Mouse (Mus musculus): ENCODE data around the gene Rbl2.

- peak; percentile 27 to 55 (median 35); a peak in 4 of 6 replicates for TF ChIP-seq CTCF (IDR thresholded peaks at IDR 0.05 in 2 of 3, conservative IDR thresholded peaks at IDR 0.05 in 1 of 3; ENCODE audit: control insufficient read depth in 1 of 3, insufficient read depth in 1 of 3, low read depth in 2 of 3, low read length in 3 of 3, poor library complexity in 1 of 3, severe bottlenecking in 1 of 3)
- TF ChIP-seq UBTF (IDR thresholded peaks at IDR 0.05; ENCODE audit: borderline replicate concordance, insufficient read depth, low read depth, low read length), result no peak
- TF ChIP-seq GATA1 (IDR thresholded peaks at IDR 0.05; ENCODE audit: low read depth, low read length), result no peak
- TF ChIP-seq POLR2A (IDR thresholded peaks at IDR 0.05; ENCODE audit: control insufficient read depth in 1 of 2, insufficient read depth in 1 of 2, low read depth in 1 of 2, low read length in 2 of 2, poor library complexity in 1 of 2), result no peak
- no peak for TF ChIP-seq MXI1 (IDR thresholded peaks at IDR 0.05; ENCODE audit: low read depth, low read length)
- no peak for TF ChIP-seq ZC3H11A (IDR thresholded peaks at IDR 0.05; ENCODE audit: low read depth, low read length)
- TF ChIP-seq MAX (IDR thresholded peaks at IDR 0.05; ENCODE audit: low read length), result no peak
- TF ChIP-seq GABPA (IDR thresholded peaks at IDR 0.05; ENCODE audit: low read depth, low read length), result no peak
- TF ChIP-seq MEF2A (IDR thresholded peaks at IDR 0.05; ENCODE audit: extremely low read depth, insufficient replicate concordance, low read depth, low read length, poor library complexity, severe bottlenecking), result no peak
- no peak for TF ChIP-seq BHLHE40 (IDR thresholded peaks at IDR 0.05; ENCODE audit: borderline replicate concordance, low read depth, low read length)
- TF ChIP-seq POLR2AphosphoS2 (IDR thresholded peaks at IDR 0.05; ENCODE audit: low read length), result no peak
- no peak for TF ChIP-seq USF1 (IDR thresholded peaks at IDR 0.05; ENCODE audit: low read depth, low read length)
Observed at GRCm38 (mm10) chr8:91034417-91034816, 35.4 kb upstream of the Rbl2 start.
